Mouse (Mus musculus): ENCODE measurements at regions not wholly inside any gene's neighbourhood (a gene's known extent, or its start where the extent isn't known, plus 50 kb on each side); places are given as distances from the start of the nearest gene placed in this dataset.

DNA sequence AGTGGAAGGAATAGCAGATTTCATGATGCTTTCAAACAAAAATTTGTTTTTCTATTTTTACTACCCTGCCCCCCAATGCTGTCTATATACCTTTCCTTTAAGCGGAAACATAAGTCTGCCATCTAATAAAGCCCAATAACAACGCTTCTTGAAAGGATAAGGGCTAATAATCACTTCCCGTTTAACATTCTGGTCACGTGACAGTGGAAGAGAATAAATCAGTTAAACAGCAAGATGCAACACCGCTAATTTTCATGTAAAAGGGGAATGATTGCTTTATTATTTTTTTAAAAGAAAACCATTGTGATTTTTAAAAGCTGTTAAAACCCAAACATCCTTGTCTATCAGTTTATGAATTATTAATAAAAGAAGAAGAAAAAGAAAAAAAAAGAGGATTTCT lies 178.9 kb upstream of the Tle4 start:
- DNase-seq, result no peak

DNA sequence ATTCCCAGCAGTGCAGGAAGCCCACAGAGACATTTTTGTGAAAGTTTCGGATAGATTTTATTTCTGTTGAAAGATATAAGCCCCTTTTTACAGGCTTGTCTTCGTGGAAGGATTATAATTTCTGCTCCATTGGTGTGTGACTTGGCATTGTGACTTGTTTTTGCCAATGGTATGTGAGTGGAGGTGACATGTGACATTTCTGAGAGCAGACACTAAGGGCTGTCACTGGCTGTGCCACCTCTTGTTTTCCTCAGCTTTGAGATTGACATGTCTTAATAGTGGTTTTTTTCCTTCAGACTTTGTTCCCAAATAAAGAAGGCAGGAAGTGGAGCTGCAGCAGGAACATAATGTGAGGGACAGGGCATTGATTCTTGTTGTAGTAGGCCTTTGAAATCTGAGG lies 174.9 kb upstream of the Tle4 start:
- no peak for DNase-seq

DNA sequence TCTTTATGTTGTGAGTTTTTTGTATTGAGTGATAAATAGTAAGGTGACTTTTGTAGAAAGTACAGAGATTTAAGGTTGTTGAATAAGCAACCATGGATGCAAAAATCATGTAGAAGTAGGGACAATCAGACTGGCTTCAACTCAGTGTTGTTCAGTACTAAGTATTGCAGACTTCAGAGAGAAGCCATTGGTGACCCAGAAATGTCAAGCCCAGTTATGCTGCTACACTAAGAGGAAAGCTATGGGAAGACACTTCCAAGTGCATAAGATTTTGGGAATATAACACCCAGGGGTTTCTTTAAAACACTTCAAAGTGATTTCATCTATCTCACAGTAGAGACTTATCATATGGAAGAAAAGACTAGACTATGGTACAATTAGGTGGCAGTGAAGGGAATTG lies 154.8 kb upstream of the Tle4 start:
- DNase-seq, result no peak

DNA sequence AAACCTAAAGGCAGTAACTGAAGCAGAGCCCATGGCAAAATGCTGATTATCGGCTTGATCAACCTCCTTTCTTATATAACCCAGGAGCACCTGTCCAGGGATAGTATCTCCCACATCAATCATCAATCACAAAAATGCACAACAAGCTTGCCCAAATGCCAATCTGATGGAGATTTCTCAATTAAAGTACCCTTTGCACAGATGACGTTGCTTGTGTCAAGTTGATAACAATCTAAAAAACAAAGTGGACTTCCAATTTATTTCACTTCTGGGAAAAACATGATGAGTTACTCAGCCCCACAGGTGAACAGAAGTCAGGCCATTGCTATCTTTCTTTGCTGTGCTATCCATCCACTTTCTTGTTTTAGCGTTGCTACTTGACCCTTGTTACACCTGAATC lies 144.5 kb upstream of the Tle4 start:
- no peak for DNase-seq

DNA sequence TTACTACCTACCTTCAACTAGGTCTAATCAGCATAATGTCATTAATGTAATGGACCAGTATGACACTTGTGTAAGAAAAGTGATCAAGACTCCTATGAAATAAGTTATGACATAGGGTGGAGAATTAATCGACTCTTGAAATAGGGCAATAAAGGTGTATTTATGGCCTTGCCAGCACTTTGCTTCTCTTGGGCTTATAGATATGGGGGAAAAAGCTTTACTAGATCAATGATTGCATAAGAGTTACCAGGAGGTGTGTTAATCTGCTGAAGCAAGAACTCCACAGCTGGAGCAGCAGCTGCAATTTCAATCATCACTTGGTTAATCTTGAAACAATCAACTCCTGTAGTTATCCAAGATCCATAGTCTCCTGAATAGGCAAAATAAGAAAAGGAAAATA lies 143.1 kb upstream of the Tle4 start:
- DNase-seq, result no peak

DNA sequence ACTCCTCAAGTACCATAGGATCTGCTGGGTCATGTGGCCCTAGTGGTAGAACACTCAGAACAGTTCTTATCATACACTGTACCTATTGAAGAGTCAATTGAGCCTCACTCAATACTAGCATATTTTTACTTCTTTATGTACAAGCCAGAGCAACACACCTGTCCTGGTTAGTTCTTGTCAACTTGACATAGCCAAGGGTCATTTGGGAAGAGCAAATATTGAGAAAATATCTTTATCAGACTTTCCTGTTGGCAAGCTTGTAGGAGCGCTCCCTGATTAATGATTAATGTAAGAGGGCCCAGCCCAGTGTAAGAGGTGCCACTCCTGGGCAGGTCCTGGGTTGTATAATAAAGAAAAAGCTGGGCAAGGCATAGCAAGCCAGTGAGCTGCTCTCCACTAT lies 142.3 kb upstream of the Tle4 start:
- DNase-seq, result no peak

DNA sequence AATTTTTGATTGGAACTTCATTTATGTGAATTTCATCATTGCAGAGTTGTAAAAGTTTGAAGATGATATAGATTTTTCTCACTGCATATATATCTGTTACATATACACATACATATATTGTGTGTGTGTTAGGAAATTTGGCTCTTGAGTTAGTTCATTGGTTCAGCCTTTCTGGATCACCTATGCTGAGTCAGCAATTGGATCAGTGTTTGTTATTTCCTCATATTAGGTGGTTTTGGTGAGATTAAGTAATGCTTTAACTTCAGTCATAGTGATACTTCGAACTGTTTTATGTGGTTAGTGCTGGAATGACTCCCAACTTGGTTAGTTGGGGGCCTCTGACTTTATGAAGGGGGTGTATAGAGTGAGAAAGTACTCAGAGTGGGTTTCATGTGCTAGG lies 138.7 kb upstream of the Tle4 start:
- DNase-seq, result no peak

DNA sequence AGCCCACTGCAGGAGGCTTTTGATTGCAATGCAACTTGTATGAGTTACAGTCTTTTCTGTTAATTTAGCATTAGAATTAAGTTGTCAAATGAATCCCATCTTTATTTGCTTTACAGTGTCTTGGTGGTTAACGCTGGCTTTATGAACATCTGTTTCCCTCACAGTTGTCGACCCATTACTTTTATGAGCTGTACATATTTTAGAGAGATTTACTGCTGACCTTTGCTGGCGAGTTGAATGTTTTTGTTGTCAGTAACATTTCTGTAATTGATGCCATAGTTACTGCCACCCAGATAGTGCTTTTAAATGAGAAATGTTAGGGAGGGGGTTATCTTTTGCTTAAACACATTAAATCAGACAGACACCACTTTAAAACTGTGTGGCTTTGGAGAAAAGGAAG lies 127.5 kb upstream of the Tle4 start:
- DNase-seq, result no peak

DNA sequence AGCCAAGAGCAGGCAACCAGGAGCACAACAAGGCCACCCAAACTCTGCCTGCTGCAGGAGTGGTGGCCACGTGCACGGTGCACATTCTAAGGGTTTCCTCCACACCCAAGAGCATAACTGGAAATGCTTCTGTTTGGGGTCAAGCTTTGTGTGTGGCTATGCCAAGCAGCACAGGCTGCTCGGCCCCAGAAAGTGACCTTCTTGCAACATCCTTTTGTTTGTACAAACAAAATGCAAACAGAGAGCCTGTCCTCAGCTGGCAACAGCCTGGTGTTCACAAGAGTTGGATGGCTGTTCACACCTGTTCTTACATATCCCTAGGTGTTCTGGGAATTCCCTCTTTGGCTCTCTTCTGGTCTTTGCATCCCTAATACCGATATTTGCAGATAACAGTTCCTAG lies 126.8 kb upstream of the Tle4 start:
- DNase-seq, result no peak

DNA sequence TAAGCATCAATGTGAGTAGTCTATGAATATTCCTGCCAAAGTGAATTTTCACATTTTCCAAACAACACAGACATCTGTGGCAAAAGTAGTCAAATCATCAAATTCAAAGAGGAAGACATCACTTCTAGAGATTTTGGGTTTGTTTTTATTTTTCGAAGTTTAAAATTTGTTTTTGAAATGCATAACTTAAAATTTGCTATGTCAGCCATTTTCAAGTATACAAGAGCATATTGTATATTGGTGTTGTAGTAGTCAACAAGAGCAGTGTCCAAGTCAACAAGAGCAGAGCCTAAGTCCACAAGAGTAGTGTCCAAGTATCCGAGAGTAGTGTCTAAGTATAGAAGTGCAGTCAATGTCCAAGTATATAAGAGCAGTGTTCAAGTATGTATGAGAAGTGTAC lies 107.9 kb upstream of the Tle4 start:
- no peak for DNase-seq

DNA sequence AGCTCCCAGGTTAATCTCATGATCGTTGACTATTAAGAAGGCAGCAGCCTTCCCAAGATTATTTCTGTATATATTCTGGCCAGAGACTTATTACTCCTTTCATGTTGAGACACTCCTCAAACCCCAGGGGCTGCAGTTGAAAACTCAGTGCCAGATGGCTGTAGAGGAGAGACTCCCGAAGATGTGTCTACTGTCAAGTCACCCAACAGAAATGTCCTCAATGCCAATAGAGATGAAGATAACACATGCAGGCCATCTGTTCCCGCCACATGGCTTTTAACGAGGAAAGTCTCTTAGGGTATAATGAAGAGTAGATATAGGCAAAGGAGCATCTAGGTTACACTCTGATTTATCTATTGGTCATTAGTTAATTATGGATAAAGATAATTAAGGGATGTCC lies 103.3 kb upstream of the Tle4 start:
- no peak for DNase-seq

DNA sequence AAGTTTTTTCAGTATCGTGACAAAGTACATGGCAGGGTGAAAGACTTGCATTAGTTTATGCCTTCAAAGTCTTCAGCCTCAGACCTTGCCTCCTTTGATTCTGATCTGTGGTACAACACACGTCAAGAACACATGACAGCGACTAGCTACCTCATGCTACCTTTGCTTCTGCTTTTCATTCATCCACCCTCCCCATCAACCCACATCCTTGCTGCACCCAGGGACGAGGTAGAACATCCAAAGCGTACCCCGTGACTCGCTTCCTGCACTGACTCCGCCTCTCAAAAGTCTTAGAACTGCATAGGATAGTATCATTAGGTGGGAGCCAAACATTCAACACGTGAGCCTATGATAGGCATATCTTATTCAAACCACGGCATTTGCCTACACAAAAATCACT lies 97.5 kb upstream of the Tle4 start:
- no peak for DNase-seq

DNA sequence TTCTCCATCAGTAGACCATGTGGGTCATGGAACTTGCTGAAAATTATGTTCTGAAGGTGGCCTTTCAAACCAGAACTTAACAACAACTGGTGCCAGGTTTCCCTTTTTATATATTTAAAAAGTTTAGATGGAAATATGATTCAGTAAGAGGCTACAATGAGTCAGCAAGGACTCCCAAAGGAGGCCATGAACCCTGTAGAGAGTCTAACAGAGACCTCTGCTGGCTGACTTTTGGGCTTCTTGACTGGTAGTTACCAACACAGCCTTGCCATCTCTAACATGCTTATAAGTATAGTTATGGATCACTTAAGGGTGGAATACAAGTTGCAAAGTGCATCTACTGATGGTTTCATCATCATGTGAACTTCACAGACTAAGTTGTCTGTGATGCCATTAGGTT lies 94.3 kb upstream of the Tle4 start:
- DNase-seq, result peak; percentile 4

DNA sequence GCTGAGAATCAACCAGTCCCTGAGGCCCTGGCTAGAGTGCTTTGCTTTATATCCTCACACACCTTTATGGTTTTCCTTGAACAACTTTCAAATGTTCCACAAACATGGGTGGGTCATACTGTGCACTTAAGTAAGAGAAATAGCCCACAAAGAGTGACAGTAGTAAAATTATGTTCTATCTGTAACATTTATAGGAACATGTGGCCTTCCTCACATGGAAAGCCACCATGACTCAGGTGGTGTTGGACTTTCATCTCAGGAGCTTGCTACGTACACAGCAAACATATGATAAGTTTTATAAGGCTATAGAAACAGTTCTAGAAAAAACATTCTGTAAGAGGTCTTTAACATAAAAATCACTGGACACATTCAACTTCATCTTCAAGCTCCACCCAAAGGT lies 87.8 kb upstream of the Tle4 start:
- no peak for DNase-seq

DNA sequence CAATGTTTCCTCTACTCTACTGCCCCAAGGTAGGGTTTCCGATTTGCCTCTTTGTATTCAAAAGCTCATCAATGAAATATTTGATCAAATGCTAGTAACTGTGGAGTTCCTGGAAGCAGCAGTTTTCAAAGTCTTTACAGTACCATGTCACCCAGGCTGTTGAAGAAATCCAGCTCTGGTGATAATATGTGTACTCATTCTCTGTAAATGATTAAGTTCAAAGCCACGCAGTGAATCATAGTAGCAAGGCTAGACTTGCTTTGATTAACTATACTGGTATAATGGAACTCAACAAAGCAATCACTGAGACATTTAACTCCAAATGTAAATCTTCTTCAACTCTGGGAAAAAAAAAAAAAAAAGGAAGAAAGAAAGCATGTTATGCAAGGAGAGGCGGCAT lies 86.8 kb upstream of the Tle4 start:
- no peak for DNase-seq

DNA sequence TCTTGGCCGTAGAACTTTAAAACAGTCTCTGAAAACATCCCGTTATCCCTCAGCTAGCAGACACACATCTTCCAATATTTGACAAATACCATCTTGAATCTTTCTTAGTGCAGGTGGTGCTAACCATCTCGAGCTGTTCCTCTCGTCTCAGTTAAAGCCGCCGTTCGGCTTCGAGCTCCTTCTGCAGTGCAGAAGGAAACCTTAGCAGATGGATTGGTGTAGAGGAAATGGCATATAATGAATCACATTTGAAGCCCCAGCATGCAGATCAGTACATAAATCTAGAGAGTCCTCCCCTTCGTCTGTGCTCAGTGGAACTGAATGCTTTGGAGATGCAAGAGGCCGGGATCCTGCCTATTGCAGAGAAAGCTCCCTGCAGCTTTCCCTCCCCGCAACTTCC lies 83.5 kb upstream of the Tle4 start:
- DNase-seq, result no peak

DNA sequence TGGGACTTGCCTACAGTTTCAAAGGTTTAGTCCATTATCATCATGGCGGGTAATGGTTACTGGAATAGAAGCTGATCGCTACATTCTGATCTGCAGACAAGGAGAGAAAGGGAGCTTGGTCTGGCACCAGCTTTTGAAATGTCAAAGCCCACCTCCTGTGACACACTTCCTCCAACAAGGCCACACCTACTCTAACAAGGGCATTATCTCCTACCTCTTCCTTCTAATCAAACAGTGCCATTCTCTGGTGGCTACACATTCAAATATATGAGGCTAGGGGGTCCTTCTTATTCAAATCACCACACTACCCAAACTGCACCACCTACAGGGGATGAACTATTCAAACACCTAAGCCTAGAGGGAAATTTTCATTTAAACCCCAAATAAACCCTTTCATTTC lies 81.9 kb upstream of the Tle4 start:
- no peak for DNase-seq

DNA sequence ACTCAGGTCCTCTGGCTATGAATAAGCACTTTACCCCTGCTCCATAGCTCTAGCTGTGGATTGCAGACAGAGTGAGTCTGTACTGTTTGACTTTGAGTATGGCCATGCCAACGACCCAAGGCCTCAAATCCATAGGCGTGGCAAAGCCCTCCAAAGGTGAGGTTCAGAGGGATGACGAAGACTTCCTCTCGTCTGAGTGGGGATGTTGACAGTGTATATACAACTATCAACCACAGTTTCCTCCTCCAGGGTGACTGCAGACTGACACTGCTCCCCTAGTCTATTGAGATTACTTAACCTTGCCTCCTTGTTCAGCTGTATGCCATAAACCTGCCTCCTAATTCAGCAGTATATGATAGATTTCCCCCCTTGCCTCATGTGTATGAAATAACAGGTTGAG lies 80.7 kb upstream of the Tle4 start:
- DNase-seq, result no peak

DNA sequence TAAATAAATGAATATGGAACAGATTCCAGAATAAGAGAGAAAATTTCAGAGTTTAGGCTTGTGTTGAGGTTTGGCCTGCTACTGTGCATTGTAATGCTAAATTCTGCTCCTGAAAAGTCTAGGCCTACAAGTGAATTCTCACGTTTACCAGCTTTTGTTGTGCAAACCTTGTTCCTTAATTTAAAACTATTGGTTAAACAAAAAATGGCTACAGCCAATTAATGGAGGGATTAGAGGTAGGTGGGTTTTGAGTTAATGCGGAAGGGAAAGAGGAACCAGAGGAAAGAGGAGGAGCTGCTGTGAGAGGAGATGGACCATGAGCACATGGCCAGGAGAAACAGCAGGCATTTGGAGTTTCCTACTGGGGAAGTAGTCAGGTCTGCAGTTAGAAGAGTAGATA lies 79.1 kb upstream of the Tle4 start:
- DNase-seq, result no peak

DNA sequence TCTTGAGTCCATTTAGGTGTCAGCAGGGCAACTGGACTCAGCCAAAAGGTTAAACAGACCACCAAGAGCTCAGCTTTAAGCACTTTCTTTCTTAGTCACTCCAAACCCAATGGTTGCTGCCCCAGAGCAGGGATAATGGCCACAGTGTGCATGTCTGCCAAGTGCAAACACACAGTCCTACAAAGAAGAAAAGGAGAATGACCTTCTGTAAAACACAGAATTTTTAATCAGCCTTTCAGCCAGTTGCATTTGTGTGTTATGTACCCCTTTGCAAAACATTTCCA lies 72.9 kb upstream of the Tle4 start:
- DNase-seq, result no peak

DNA sequence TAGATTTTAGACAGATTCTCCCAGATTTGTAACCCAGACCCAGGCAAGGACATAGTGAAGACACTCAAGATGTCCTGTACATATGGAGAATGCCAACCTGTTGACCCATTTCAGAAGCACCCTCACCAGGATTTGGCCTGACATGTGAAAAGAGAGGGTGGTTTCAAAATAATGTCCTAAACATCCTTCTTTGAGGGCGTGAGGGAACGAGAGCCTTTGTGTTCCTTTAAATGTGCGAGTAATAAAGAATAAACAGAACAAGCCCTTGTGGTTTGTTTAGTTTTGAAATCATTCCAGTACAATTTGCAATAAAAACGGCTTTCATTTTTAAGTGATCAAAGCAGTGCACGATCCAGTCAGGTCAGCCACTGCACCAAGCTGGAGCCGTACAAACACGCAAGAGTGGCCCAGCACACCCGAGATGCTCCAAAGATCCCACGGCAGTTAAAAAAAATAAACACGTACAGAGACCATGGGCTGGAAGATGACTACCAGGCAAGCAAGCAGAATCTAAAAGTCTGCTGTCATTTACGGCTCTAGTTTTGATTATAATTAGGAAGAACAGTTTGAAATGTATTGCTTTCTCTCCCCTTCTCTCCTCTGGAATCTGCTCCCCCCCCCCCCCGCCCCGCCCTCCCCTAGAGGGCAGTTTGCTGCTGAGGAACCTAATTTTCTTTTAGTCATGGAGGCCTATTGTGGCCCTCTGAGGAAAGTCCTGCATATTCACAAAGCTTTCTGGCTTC lies 72.4 kb upstream of the Tle4 start:
- DNase-seq, result no peak

DNA sequence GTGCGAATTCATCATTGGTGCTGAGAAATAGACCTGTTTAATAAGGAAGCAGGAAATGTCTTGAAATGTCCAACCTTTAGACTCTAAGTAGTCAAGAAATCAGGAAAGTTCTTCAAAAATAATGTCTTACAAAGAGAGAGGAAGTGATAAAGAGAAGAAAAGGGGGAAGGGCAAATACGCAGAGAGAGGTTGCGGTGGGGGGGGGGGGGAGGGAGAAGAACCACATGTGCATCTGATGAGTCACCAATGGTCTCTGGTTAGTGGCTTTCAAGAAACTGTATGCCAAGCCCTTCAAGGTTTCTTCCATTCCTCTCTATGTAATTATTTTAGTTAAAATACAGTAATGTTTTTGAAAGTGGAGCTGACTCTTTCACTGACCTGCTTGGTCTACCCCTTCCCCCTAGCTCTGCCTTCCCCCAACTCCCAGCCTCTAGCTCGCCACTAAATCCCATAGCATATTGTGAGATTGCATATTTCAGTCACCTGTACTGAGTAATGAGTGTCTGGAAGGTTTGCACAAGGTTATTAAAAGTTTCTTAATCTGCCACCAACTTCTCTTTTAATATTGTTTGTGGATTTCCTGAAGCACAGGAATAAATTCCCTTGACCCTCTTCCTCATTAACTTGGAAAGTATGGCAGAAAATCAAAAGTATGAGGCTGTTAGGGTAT lies 70.8 kb upstream of the Tle4 start:
- DNase-seq, result no peak

DNA sequence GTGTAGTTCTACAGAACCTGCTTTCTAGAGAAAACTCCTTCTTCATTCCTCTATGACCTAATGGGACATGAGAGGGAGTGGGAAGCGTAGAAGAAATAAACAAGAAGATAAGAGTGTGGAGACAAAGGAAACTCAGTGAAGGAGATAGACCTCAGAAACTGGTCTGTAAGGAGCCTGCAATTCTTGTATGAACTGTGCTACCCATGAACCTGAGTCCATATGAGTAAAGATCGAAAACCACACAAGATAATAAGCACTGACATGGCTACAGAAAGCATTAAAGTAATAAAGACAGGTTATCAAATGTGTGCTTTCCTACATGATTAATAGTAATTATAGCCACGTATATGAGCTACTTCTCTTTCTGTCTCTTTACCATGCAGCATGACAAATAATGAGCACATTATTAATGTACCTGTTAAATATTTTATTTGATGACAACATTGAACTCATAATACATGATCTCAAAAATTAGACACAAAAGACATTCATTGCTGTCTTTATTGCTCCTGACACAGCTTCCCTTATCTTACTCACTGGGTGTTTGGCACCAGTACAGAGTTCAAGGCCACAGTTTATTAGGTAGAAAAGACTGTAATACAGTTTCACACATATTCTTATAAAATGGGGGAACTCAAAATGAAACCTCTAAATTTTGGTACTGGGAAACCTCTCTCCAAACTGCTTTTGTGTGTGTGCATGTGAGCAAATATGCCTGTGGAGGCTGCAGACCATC lies 67.0 kb upstream of the Tle4 start:
- DNase-seq, result no peak

DNA sequence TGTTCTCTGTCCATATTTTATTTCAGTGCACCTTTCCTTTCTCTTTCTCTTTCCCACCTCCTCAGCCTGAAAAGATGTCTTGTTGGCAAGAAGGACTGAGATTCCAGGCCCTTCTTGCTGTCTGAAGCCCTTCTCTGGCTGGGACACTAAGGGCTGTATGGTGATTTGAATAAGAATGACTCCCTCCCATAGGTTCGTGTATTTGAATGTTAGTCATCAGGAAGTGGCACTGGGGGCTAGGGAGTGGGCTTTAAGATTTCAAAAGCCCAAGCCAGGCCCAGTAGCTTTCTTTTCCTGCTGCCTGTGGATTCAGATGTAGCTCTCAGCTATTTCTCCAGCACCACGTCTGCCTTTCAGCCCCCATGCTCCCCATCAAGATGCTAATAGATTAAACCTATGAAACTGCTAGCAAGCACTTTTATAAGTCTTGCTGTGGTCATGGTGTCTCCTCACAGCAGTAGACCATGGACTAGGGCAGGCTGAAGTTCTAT lies 66.3 kb upstream of the Tle4 start:
- no peak for DNase-seq

DNA sequence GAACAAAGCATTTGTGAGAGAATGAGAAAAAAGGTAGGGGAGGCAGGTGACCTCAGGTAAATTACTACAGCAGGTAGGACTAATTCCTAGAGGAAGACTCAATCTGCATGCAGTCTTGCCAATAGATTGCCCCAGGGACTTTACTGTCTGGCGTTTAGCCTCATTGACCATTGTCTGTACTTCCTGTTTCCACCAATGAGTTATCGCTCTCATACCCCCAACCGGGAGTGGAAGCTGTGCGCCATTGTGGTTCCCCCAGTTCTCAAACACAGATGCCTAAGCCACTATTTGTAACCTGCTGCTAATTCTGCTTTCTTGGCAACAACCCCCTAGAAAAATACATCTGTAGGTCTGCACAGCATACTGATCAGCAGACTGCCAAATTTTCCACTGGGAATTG lies 65.5 kb upstream of the Tle4 start:
- DNase-seq, result no peak
